Mouse (Mus musculus): ENCODE data around the gene Ren1.
"Not testable (repeated sequence)": the region's sequence is repeated elsewhere in the genome, so short reads cannot be mapped to it uniquely, and the experiment has no call there.

The Ren1 gene

GRCm38 (mm10) chr1:133350210-133350609 is at the start of gene Ren1:
Gene Ren1, plus strand, starts transcription at chr1:133350510.
- no peak for DNase-seq

- DNase-seq = peak in 1 of 2 experiments; percentile 36
Measured at GRCm38 (mm10) chr1:133302540-133302939, 47.8 kb upstream of the Ren1 start.

GRCm38 (mm10) chr1:133306842-133307241 is 43.5 kb upstream of the Ren1 start:
- peak; percentile 83 to 90 for DNase-seq

- DNase-seq = peak; percentile 46 to 56
Measured at GRCm38 (mm10) chr1:133307318-133307717, 43.0 kb upstream of the Ren1 start.

GRCm38 (mm10) chr1:133309652-133310267 is 40.5 kb upstream of the Ren1 start, which contains the start of gene Golt1a:
Gene Golt1a, plus strand, starts transcription at chr1:133309800.
- DNase-seq = no peak

- DNase-seq = no peak
Measured at GRCm38 (mm10) chr1:133311240-133311639, 39.1 kb upstream of the Ren1 start.

- no peak for DNase-seq
Measured at GRCm38 (mm10) chr1:133311946-133312345, 38.4 kb upstream of the Ren1 start.

- peak; percentile 45 to 70 for DNase-seq
Measured at GRCm38 (mm10) chr1:133314364-133314763, 35.9 kb upstream of the Ren1 start.

GRCm38 (mm10) chr1:133315775-133316174 is 34.5 kb upstream of the Ren1 start:
- DNase-seq = no peak

- DNase-seq = no peak
Measured at GRCm38 (mm10) chr1:133316577-133316976, 33.7 kb upstream of the Ren1 start.

GRCm38 (mm10) chr1:133317149-133317548 is 33.2 kb upstream of the Ren1 start:
- DNase-seq = no peak

GRCm38 (mm10) chr1:133321267-133321925 is 28.9 kb upstream of the Ren1 start, which contains the start of gene Kiss1:
Gene Kiss1, plus strand, starts transcription at chr1:133321875.
- no peak for DNase-seq

GRCm38 (mm10) chr1:133323333-133323732 is 27.0 kb upstream of the Ren1 start:
- DNase-seq = no peak

- DNase-seq = no peak
Measured at GRCm38 (mm10) chr1:133325951-133326350, 24.4 kb upstream of the Ren1 start.

GRCm38 (mm10) chr1:133327094-133327493 is 23.2 kb upstream of the Ren1 start:
- no peak for DNase-seq

GRCm38 (mm10) chr1:133328299-133328795 is 22.0 kb upstream of the Ren1 start:
- no peak for DNase-seq

- DNase-seq = peak in 1 of 2 experiments; percentile 8
Measured at GRCm38 (mm10) chr1:133328896-133329637, 21.2 kb upstream of the Ren1 start.

- DNase-seq = no peak
Measured at GRCm38 (mm10) chr1:133329638-133329964, 20.7 kb upstream of the Ren1 start.

GRCm38 (mm10) chr1:133331142-133331541 is 19.2 kb upstream of the Ren1 start:
- no peak for DNase-seq

- no peak for DNase-seq
Measured at GRCm38 (mm10) chr1:133332656-133333430, 17.5 kb upstream of the Ren1 start.

- no peak for DNase-seq
Measured at GRCm38 (mm10) chr1:133333937-133334336, 16.4 kb upstream of the Ren1 start.

- DNase-seq = not testable (repeated sequence)
Measured at GRCm38 (mm10) chr1:133340403-133340802, 9.9 kb upstream of the Ren1 start.

GRCm38 (mm10) chr1:133344357-133344756 is 6.0 kb upstream of the Ren1 start:
- no peak for DNase-seq

Measured in cerebellum, postnatal 25 days (tissue).